Mouse (Mus musculus) small intestine, adult 2 months (tissue): ENCODE measurements around the gene Tcap.

Experiments
- CTCF ChIP-seq: fragments of 200-500 bp; IDR thresholded peaks from 2 replicates; pipeline ENCODE4 v1.5.1; 2012; ENCODE audit warnings: low read depth, mild to moderate bottlenecking, control low read depth, inconsistent platforms, low read length, moderate library complexity, mixed read lengths; ENCODE audit not compliant: insufficient replicate concordance, insufficient read length; ENCODE audit errors: extremely low read depth
- POLR2A ChIP-seq: fragments of 200-500 bp; IDR thresholded peaks from 2 replicates; pipeline ENCODE4 v1.6.1; 2012; ENCODE audit warnings: low read depth, mild to moderate bottlenecking, control low read depth, inconsistent platforms, low read length, moderate library complexity

GRCm38 (mm10) chr11:98384721-98385637 is 1.4 kb downstream of the Tcap start:
- TF ChIP-seq CTCF (no peak), POLR2A (no peak)
